Comparison of ENCODE assay signal across 24 mouse cellular contexts in genomic region chr3:146611821-146612220, GRCm38 (mm10). TPM values are rescaled to one million over a fixed set of nuclear protein-coding genes. Genes with fewer than 3 reads are reported as not detected.
"Had no signal": no experiment of that assay in that cellular context is flagged by ENCODE, and none has a peak within 500 bp of the region (broad histone marks: within the 10 kb centered on the region; RNA-seq: fewer than 3 reads in every experiment).

No protein-coding gene starts in this region.

- DNase-seq: lung, embryonic 14.5 days; lung, postnatal 10 days; lung, postnatal 4 days; midbrain, embryonic 14.5 days; retina, postnatal 1 day; right cerebral cortex, postnatal 4 days; spleen, adult 18-20 months; thymus, adult 2 months; thymus, postnatal 36 days had no signal

- H3K4me3 ChIP-seq: layer of hippocampus, adult 2 months; left cerebral cortex, adult 2 months; limb, embryonic 15.5 days; liver, embryonic 12.5 days; midbrain, embryonic 10.5 days; myocyte; neural tube, embryonic 15.5 days had no signal

- H3K4me1 ChIP-seq: limb, embryonic 15.5 days had no signal

- H3K27ac ChIP-seq: kidney, postnatal 0 days; layer of hippocampus, adult 2 months; limb, embryonic 15.5 days; liver, embryonic 12.5 days; midbrain, embryonic 10.5 days; neural tube, embryonic 15.5 days had no signal

- H3K9me3 ChIP-seq: limb, embryonic 15.5 days; liver, embryonic 12.5 days; midbrain, embryonic 10.5 days; neural tube, embryonic 15.5 days had no signal

- H3K36me3 ChIP-seq: limb, embryonic 15.5 days; liver, embryonic 12.5 days; midbrain, embryonic 10.5 days; neural tube, embryonic 15.5 days had no signal

- ATAC-seq: liver, embryonic 12.5 days had no signal

- H3K4me2 ChIP-seq: limb, embryonic 15.5 days; liver, embryonic 12.5 days; lung, embryonic 14.5 days; neural tube, embryonic 15.5 days had no signal

- H3K27me3 ChIP-seq: limb, embryonic 15.5 days; liver, embryonic 12.5 days; neural tube, embryonic 15.5 days had no signal

- H3K9ac ChIP-seq: limb, embryonic 15.5 days; liver, embryonic 12.5 days; lung, embryonic 14.5 days; neural tube, embryonic 15.5 days had no signal

RNA-seq across cellular contexts. Expression of gene Dnase2b, which starts 3.6 kb away (rescaled TPM):
- total RNA-seq: layer of hippocampus, adult 2 months; layer of hippocampus, postnatal 25 days; left cerebral cortex, adult 2 months; left cerebral cortex, postnatal 25 days had no signal
- polyA plus RNA-seq: kidney, postnatal 0 days; limb, embryonic 11.5 days; lung, embryonic 14.5 days; midbrain, embryonic 10.5 days; midbrain, embryonic 14.5 days; myocyte; neural tube, embryonic 11.5 days; neural tube, embryonic 15.5 days; stomach, embryonic 14.5 days; thymus, adult 2 months had no signal

RNA-seq across cellular contexts. Expression of gene 4930503B20Rik, which starts 39.3 kb away (rescaled TPM):
- total RNA-seq: layer of hippocampus, adult 2 months; layer of hippocampus, postnatal 25 days; left cerebral cortex, adult 2 months had no signal
- polyA plus RNA-seq: kidney, postnatal 0 days; limb, embryonic 11.5 days; limb, embryonic 15.5 days; liver, embryonic 12.5 days; liver, embryonic 16.5 days; lung, embryonic 14.5 days; midbrain, embryonic 10.5 days; midbrain, embryonic 14.5 days; myocyte; neural tube, embryonic 11.5 days; neural tube, embryonic 15.5 days; stomach, embryonic 14.5 days had no signal

RNA-seq across cellular contexts. Expression of gene Uox, which starts 41.6 kb away (rescaled TPM):
- total RNA-seq: layer of hippocampus, postnatal 25 days; megakaryocyte, adult 5-6 weeks had no signal
- polyA plus RNA-seq: limb, embryonic 11.5 days; lung, embryonic 14.5 days; midbrain, embryonic 10.5 days; midbrain, embryonic 14.5 days; myocyte; neural tube, embryonic 11.5 days; neural tube, embryonic 15.5 days; stomach, embryonic 14.5 days had no signal
